Mouse (Mus musculus) lung, postnatal 0 days (tissue): ENCODE measurements around the gene Mtmr6. TPM values are rescaled to one million over a fixed set of nuclear protein-coding genes. Genes with fewer than 3 reads are reported as not detected.
A peak's percentile ranks its signal among the peaks of the same experiment; 100 is the strongest.

ENCODE experiments used
- ATAC-seq: fragments of 200-750 bp; cut with Nextera tagmentation; 2 replicates; pipeline ENCODE4 v1.8.0; 2017; ENCODE audit warnings: moderate library complexity
- DNase-seq: peaks from one replicate; pipeline ENCODE4 v3.0.0-alpha.2; 2016; ENCODE audit warnings: low spot score
- H3K27ac ChIP-seq: fragments of 300-500 bp; sonication (generic); 2 replicates; pipeline ENCODE4 v1.5.1; 2014; ENCODE audit warnings: antibody characterized with exemption, mild to moderate bottlenecking, low read length, mixed read lengths
- H3K27me3 ChIP-seq: fragments of 300-500 bp; sonication (generic); replicated peaks from 2 replicates; pipeline ENCODE4 v1.6.1; 2014; ENCODE audit warnings: low read length, mixed read lengths; ENCODE audit not compliant: insufficient read depth
- H3K36me3 ChIP-seq: fragments of 300-500 bp; sonication (generic); 2 replicates; pipeline ENCODE4 v1.6.1; 2014; ENCODE audit warnings: low read length, mixed read lengths; ENCODE audit not compliant: insufficient read depth
- H3K4me1 ChIP-seq: fragments of 300-500 bp; sonication (generic); 2 replicates; pipeline ENCODE4 v1.6.1; 2014; ENCODE audit warnings: antibody characterized with exemption, low read depth, low read length, mixed read lengths; ENCODE audit not compliant: insufficient read depth
- H3K4me2 ChIP-seq: fragments of 300-500 bp; sonication (generic); replicated peaks from 2 replicates; pipeline ENCODE4 v1.6.1; 2014; ENCODE audit warnings: low read depth, mild to moderate bottlenecking, low read length, moderate library complexity, mixed read lengths
- H3K4me3 ChIP-seq: fragments of 300-500 bp; sonication (generic); 2 replicates; pipeline ENCODE4 v1.5.1; 2014; ENCODE audit warnings: low read depth, low read length
- H3K9ac ChIP-seq: fragments of 300-500 bp; sonication (generic); replicated peaks from 2 replicates; pipeline ENCODE4 v1.6.1; 2014; ENCODE audit warnings: low read depth, mild to moderate bottlenecking
- H3K9me3 ChIP-seq: fragments of 300-500 bp; sonication (generic); 2 replicates; pipeline ENCODE4 v1.6.1; 2016; ENCODE audit warnings: low read length, mixed read lengths
- CTCF ChIP-seq: IDR thresholded peaks from 2 replicates; pipeline ENCODE4 v1.5.1; 2016; ENCODE audit warnings: antibody characterized with exemption, mild to moderate bottlenecking
- EP300 ChIP-seq: IDR thresholded peaks from 2 replicates; pipeline ENCODE4 v1.6.1; 2016; ENCODE audit warnings: antibody characterized with exemption, mild to moderate bottlenecking, control low read depth
- WGBS: fragments of 180-500 bp; shearing (Covaris S2); extraction: QIAGEN DNeasy Blood & Tissue Kit; methylation state at CpG from one replicate; pipeline ENCODE4 v1.1.7; 2014; 5-methylcytosine and 5-hydroxymethylcytosine counted together
- polyA plus RNA-seq: library from polyadenylated mRNA; unstranded; fragments of >200 nt; fragmentation: Nextera tagmentation; extraction: Ambion mirVana; gene quantifications from 2 replicates; pipeline ENCODE4 v1.2.1, GENCODE M21; 2015

Mtmr6 gene
- polyA plus RNA-seq, 1 experiment from 2014 or later, result 42.7 TPM

- peak; percentile 48 for ATAC-seq
- WGBS, result under 1% methylated on average over 39 of the region's 39 CpGs
- Histone ChIP-seq H3K4me1 (peaks cover 3% of the 10 kb centered on the region; the same call in 1 of the 2 replicates), H3K9ac (peak overlapping the region; percentile 91), H3K4me3 (peak overlapping the region; percentile 76), H3K4me2 (peak overlapping the region; percentile 80), H3K36me3 (no peaks in the 10 kb centered on the region), H3K27me3 (no peaks in the 10 kb centered on the region), H3K9me3 (no peaks in the 10 kb centered on the region), H3K27ac (peak overlapping the region; percentile 93)
- no peak for DNase-seq
- TF ChIP-seq EP300 (no peak), CTCF (no peak)
These were observed 14.1 kb upstream of the Mtmr6 start for GRCm38 (mm10) chr14:60250879-60251278.

DNA sequence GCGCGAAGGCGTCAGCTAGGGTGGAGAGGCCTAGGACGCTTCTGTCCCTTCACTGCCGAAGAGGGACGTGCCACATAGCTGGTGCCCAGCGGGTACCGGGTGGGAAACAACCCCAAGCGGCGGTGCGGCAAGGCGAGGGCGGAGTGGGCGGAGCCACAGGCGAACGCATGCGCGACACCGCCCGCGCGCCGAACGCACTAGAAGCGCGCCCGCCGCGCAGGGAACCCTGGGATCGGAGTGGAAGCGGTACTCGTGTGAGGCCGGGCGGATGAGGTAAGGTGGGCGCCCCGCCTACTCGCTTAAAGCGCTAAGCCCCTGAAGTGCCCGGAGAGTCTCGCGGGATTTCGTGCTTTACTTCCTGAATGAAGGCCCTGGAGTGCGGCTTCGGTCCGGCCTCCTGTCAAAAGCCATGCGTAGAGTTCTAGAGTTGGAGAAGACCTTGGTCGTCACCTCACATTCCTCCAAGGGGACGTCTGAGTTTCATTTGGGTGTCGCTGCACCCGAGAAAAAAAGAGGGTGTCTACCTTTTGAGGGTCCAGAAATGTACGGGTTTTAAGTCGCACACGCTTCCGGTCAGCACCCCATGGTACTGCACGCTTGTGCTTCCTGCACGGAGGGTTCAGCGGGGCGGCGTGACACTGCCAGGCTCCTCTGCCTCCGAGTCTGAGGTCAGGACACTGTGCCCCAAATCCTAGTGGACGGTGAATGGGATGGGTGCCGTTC lies 13.6 kb upstream of the Mtmr6 start, which contains the start of the genes Nupl1 and Gm49336:
Nupl1 (minus strand) TSS at position 151 of the 723 bp plus-strand sequence.
Gm49336 (minus strand) TSS at position 227 of the 723 bp plus-strand sequence.
- peak within 1 kb of the TSS; percentile 91 for H3K9ac ChIP-seq
- H3K27ac ChIP-seq, result peak within 1 kb of the TSS; percentile 93
- no peaks in the 10 kb centered on the region for H3K27me3 ChIP-seq
- no peaks in the 10 kb centered on the region for H3K9me3 ChIP-seq
- DNase-seq, result peak; percentile 100
- H3K4me1 ChIP-seq, result peaks cover 3% of the 10 kb centered on the region; the same call in 1 of the 2 replicates
- TF ChIP-seq CTCF (no peak; the same call in 1 of the 2 replicates), EP300 (peak; percentile 87)
- H3K4me3 ChIP-seq, result peak within 1 kb of the TSS; percentile 76
- H3K4me2 ChIP-seq, result peak within 1 kb of the TSS; percentile 80
- no peaks in the 10 kb centered on the region for H3K36me3 ChIP-seq
- WGBS, result under 1% methylated on average over 61 of the region's 62 CpGs
- ATAC-seq, result peak; percentile 100

DNA sequence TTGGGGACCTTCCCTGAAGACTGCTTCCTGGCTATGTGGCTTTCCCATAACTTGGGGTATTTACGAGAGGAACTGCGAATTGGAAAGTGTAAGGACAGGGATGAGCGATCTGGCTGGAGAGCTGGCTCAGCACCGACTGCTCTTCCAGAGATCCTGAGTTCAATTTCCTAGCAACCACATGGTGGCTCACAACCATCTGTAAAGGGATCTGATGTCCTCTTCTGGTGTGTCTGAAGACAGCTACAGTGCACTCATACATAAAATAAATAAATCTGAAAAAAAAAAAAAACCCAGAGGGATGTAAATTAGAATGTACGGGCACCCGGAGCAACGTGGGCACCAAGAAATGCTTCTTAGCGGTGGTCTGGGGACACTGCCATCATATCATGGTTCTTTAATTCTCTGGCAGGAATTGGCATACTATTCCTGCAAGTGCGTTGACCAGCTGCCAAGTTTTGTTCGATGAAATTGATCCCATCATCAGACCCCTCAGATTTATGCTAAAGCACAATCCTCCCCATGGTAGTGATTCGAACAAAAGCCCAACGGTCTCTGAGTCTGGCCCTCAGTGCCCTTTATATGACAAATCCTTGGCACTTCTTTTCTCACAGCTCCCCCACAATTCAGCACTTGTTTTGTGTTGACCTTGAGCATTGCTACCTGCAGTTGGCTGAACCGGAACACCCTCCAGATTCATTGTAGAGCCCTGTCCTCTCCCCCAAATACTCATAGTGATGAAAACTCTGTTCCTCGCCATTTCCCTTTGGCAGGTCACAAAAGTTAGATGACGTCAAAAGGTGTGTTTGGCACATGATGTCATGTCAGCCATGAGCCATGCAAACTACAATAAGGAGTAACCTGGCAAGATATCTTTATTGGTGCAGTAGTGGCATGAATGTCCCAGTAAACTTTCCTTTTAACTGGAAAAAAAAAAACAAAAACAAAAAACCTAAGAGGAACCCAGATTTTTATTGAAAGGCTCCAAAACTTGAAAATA lies 12.7 kb upstream of the Mtmr6 start:
- Histone ChIP-seq H3K9ac (peak overlapping the region; percentile 78), H3K27ac (peak overlapping the region; percentile 93), H3K4me1 (peaks cover 3% of the 10 kb centered on the region; the same call in 1 of the 2 replicates), H3K27me3 (no peaks in the 10 kb centered on the region), H3K4me3 (peak overlapping the region; percentile 76), H3K36me3 (no peaks in the 10 kb centered on the region), H3K9me3 (no peaks in the 10 kb centered on the region), H3K4me2 (peak overlapping the region; percentile 80)
- no peak; the same call in 1 of the 2 replicates for ATAC-seq
- WGBS, result 17% methylated on average over 15 of the region's 15 CpGs
- no peak for DNase-seq
- TF ChIP-seq CTCF (peak; percentile 4; the same call in 1 of the 2 replicates), EP300 (no peak)

DNA sequence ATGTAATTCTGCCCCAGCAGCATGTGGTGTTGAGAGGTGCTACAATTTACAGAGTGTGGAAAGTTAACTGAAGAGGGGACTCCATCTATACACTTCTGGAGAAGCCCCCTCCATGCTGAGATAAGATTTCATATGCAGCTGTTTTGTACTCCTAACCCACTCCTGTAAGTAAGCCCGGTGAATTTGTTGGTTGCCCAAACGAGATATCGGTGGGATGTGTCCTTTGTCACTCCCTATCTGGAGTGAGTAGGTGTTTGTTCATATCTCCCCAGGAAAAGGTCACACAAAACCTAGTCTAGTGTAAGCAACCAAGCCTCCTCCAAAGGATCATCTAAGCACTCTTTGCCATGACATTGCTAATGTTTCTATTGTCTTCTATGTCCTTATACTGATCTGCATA lies 11.6 kb upstream of the Mtmr6 start:
- Histone ChIP-seq H3K4me3 (no peak overlapping the region), H3K9me3 (no peaks in the 10 kb centered on the region), H3K27ac (no peak overlapping the region), H3K27me3 (no peaks in the 10 kb centered on the region), H3K9ac (no peak overlapping the region), H3K36me3 (no peaks in the 10 kb centered on the region), H3K4me2 (no peak overlapping the region), H3K4me1 (peaks cover 3% of the 10 kb centered on the region; the same call in 1 of the 2 replicates)
- no peak for ATAC-seq
- DNase-seq, result no peak
- TF ChIP-seq EP300 (no peak), CTCF (no peak)
- 81% methylated on average over 3 of the region's 3 CpGs for WGBS

GRCm38 (mm10) chr14:60254774-60255173 lies 10.3 kb upstream of the Mtmr6 start:
- H3K9me3 ChIP-seq, result no peaks in the 10 kb centered on the region
- no peak for DNase-seq
- no peak overlapping the region for H3K27ac ChIP-seq
- H3K4me3 ChIP-seq, result no peak overlapping the region
- no peak overlapping the region for H3K9ac ChIP-seq
- no peaks in the 10 kb centered on the region for H3K27me3 ChIP-seq
- TF ChIP-seq CTCF, result no peak
- TF ChIP-seq EP300, result no peak
- ATAC-seq, result no peak
- H3K4me1 ChIP-seq, result peaks cover 3% of the 10 kb centered on the region; the same call in 1 of the 2 replicates
- H3K36me3 ChIP-seq, result no peaks in the 10 kb centered on the region
- H3K4me2 ChIP-seq, result no peak overlapping the region

- Histone ChIP-seq H3K27me3 (no peaks in the 10 kb centered on the region), H3K4me2 (no peak overlapping the region), H3K27ac (no peak overlapping the region), H3K9me3 (no peaks in the 10 kb centered on the region), H3K4me3 (no peak overlapping the region), H3K9ac (no peak overlapping the region), H3K4me1 (peaks cover 3% of the 10 kb centered on the region; the same call in 1 of the 2 replicates), H3K36me3 (no peaks in the 10 kb centered on the region)
- WGBS, result 23% methylated on average over 3 of the region's 3 CpGs
- ATAC-seq (0 out of 2 replicates have a peak, but pooled peaks have one; percentile 9), DNase-seq (peak; percentile 69)
- TF ChIP-seq CTCF (no peak), EP300 (no peak)
These were observed 8.7 kb upstream of the Mtmr6 start for GRCm38 (mm10) chr14:60256356-60256755.
